Mouse (Mus musculus): ENCODE data around the gene Gch1. TPM values are rescaled to one million over a fixed set of nuclear protein-coding genes. Genes with fewer than 3 reads are reported as not detected.
"Not testable (repeated sequence)": the region's sequence is repeated elsewhere in the genome, so short reads cannot be mapped to it uniquely, and the experiment has no call there.

Gch1 gene
- polyA plus RNA-seq, 1 experiment: 16.1 TPM

- Histone ChIP-seq H3K27ac (ENCODE audit: insufficient read depth, low read length) (no peak overlapping the region), H3K4me1 (ENCODE audit: control insufficient read depth, insufficient read depth, insufficient read length) (no peaks in the 10 kb centered on the region), H3K4me3 (ENCODE audit: extremely low read depth, insufficient read depth, insufficient read length) (no peak overlapping the region), H3K36me3 (ENCODE audit: control insufficient read depth, insufficient read depth, low read length) (no peaks in the 10 kb centered on the region), H3K27me3 (ENCODE audit: control insufficient read depth, insufficient read depth, low read length) (no peaks in the 10 kb centered on the region)
- WGBS: 49% methylated on average over 7 of the region's 7 CpGs
- TF ChIP-seq CTCF (IDR thresholded peaks at IDR 0.05; ENCODE audit: extremely low read depth, insufficient read depth, insufficient read length, insufficient replicate concordance) (no peak), POLR2A (IDR thresholded peaks at IDR 0.05; ENCODE audit: low read depth, low read length) (no peak)
- DNase-seq (ENCODE audit: low read depth in 1 of 2, low spot score in 2 of 2): no peak
Observed at GRCm38 (mm10) chr14:47117522-47117921, 71.7 kb downstream of the Gch1 start.

GRCm38 (mm10) chr14:47116062-47116762 lies 73.0 kb downstream of the Gch1 start:
- H3K4me3 ChIP-seq (ENCODE audit: extremely low read depth, insufficient read depth, insufficient read length): no peak overlapping the region
- H3K4me1 ChIP-seq (ENCODE audit: control insufficient read depth, insufficient read depth, insufficient read length): no peaks in the 10 kb centered on the region
- H3K36me3 ChIP-seq (ENCODE audit: control insufficient read depth, insufficient read depth, low read length): no peaks in the 10 kb centered on the region
- no peak overlapping the region for H3K27ac ChIP-seq (ENCODE audit: insufficient read depth, low read length)
- DNase-seq (ENCODE audit: low read depth in 1 of 2, low spot score in 2 of 2): no peak
- no peak for TF ChIP-seq CTCF (IDR thresholded peaks at IDR 0.05; ENCODE audit: extremely low read depth, insufficient read depth, insufficient read length, insufficient replicate concordance)
- no peak for TF ChIP-seq POLR2A (IDR thresholded peaks at IDR 0.05; ENCODE audit: low read depth, low read length)
- WGBS: 73% methylated on average over 9 of the region's 10 CpGs
- H3K27me3 ChIP-seq (ENCODE audit: control insufficient read depth, insufficient read depth, low read length): no peaks in the 10 kb centered on the region

GRCm38 (mm10) chr14:47115154-47115553 lies 74.1 kb downstream of the Gch1 start:
- H3K4me3 ChIP-seq (ENCODE audit: extremely low read depth, insufficient read depth, insufficient read length): no peak overlapping the region
- TF ChIP-seq CTCF (IDR thresholded peaks at IDR 0.05; ENCODE audit: extremely low read depth, insufficient read depth, insufficient read length, insufficient replicate concordance) (no peak), POLR2A (IDR thresholded peaks at IDR 0.05; ENCODE audit: low read depth, low read length) (no peak)
- WGBS: 69% methylated on average over 9 of the region's 9 CpGs
- H3K4me1 ChIP-seq (ENCODE audit: control insufficient read depth, insufficient read depth, insufficient read length): no peaks in the 10 kb centered on the region
- no peaks in the 10 kb centered on the region for H3K27me3 ChIP-seq (ENCODE audit: control insufficient read depth, insufficient read depth, low read length)
- DNase-seq (ENCODE audit: low read depth in 1 of 2, low spot score in 2 of 2): no peak
- no peak overlapping the region for H3K27ac ChIP-seq (ENCODE audit: insufficient read depth, low read length)
- H3K36me3 ChIP-seq (ENCODE audit: control insufficient read depth, insufficient read depth, low read length): no peaks in the 10 kb centered on the region

- Histone ChIP-seq H3K4me1 (ENCODE audit: control insufficient read depth, insufficient read depth, insufficient read length) (no peaks in the 10 kb centered on the region), H3K27ac (ENCODE audit: insufficient read depth, low read length) (no peak overlapping the region), H3K4me3 (ENCODE audit: extremely low read depth, insufficient read depth, insufficient read length) (no peak overlapping the region), H3K36me3 (ENCODE audit: control insufficient read depth, insufficient read depth, low read length) (no peaks in the 10 kb centered on the region), H3K27me3 (ENCODE audit: control insufficient read depth, insufficient read depth, low read length) (no peaks in the 10 kb centered on the region)
- no peak for DNase-seq (ENCODE audit: low read depth in 1 of 2, low spot score in 2 of 2)
- no peak for TF ChIP-seq POLR2A (IDR thresholded peaks at IDR 0.05; ENCODE audit: low read depth, low read length)
- TF ChIP-seq CTCF (IDR thresholded peaks at IDR 0.05; ENCODE audit: extremely low read depth, insufficient read depth, insufficient read length, insufficient replicate concordance): no peak
- WGBS: 71% methylated on average over 9 of the region's 9 CpGs
Observed at GRCm38 (mm10) chr14:47111341-47111740, 77.9 kb downstream of the Gch1 start.

- H3K27me3 ChIP-seq (ENCODE audit: control insufficient read depth, insufficient read depth, low read length); DNase-seq (ENCODE audit: low read depth in 1 of 2, low spot score in 2 of 2); H3K4me3 ChIP-seq (ENCODE audit: extremely low read depth, insufficient read depth, insufficient read length); H3K4me1 ChIP-seq (ENCODE audit: control insufficient read depth, insufficient read depth, insufficient read length); H3K27ac ChIP-seq (ENCODE audit: insufficient read depth, low read length); H3K36me3 ChIP-seq (ENCODE audit: control insufficient read depth, insufficient read depth, low read length): not testable (repeated sequence)
- WGBS: 90% methylated on average over 7 of the region's 7 CpGs
Observed at GRCm38 (mm10) chr14:47110391-47110790, 78.8 kb downstream of the Gch1 start.

GRCm38 (mm10) chr14:47107461-47107860 lies 81.8 kb downstream of the Gch1 start:
- Histone ChIP-seq H3K36me3 (ENCODE audit: control insufficient read depth, insufficient read depth, low read length) (no peaks in the 10 kb centered on the region), H3K27ac (ENCODE audit: insufficient read depth, low read length) (no peak overlapping the region), H3K4me1 (ENCODE audit: control insufficient read depth, insufficient read depth, insufficient read length) (peaks cover 3% of the 10 kb centered on the region; the same call in 1 of the 2 replicates), H3K27me3 (ENCODE audit: control insufficient read depth, insufficient read depth, low read length) (no peaks in the 10 kb centered on the region), H3K4me3 (ENCODE audit: extremely low read depth, insufficient read depth, insufficient read length) (no peak overlapping the region)
- 50% methylated on average over 3 of the region's 3 CpGs for WGBS
- no peak for TF ChIP-seq CTCF (IDR thresholded peaks at IDR 0.05; ENCODE audit: extremely low read depth, insufficient read depth, insufficient read length, insufficient replicate concordance)
- no peak for TF ChIP-seq POLR2A (IDR thresholded peaks at IDR 0.05; ENCODE audit: low read depth, low read length)
- no peak for DNase-seq (ENCODE audit: low read depth in 1 of 2, low spot score in 2 of 2)

GRCm38 (mm10) chr14:47105755-47106154 lies 83.5 kb downstream of the Gch1 start:
- WGBS: 93% methylated on average over 3 of the region's 3 CpGs
- no peak for DNase-seq (ENCODE audit: low read depth in 1 of 2, low spot score in 2 of 2)
- no peak for TF ChIP-seq CTCF (IDR thresholded peaks at IDR 0.05; ENCODE audit: extremely low read depth, insufficient read depth, insufficient read length, insufficient replicate concordance)
- no peak for TF ChIP-seq POLR2A (IDR thresholded peaks at IDR 0.05; ENCODE audit: low read depth, low read length)
- Histone ChIP-seq H3K36me3 (ENCODE audit: control insufficient read depth, insufficient read depth, low read length) (no peaks in the 10 kb centered on the region), H3K4me1 (ENCODE audit: control insufficient read depth, insufficient read depth, insufficient read length) (peaks cover 3% of the 10 kb centered on the region; the same call in 1 of the 2 replicates), H3K27me3 (ENCODE audit: control insufficient read depth, insufficient read depth, low read length) (no peaks in the 10 kb centered on the region), H3K4me3 (ENCODE audit: extremely low read depth, insufficient read depth, insufficient read length) (no peak overlapping the region), H3K27ac (ENCODE audit: insufficient read depth, low read length) (no peak overlapping the region)

Data from spleen, adult 2 months (tissue).